Mouse (Mus musculus): ENCODE data around the gene Il17re. TPM values are rescaled to one million over a fixed set of nuclear protein-coding genes. Genes with fewer than 3 reads are reported as not detected.
A peak's percentile ranks its signal among the peaks of the same experiment; 100 is the strongest.

Gene Il17re
- 0.19 and 0.40 TPM in 2 replicates for polyA plus RNA-seq (2014; fragmentation: Nextera tagmentation; extraction: Ambion mirVana)

GRCm38 (mm10) chr6:113457952-113458534 lies at the start of gene Il17re:
Il17re (plus strand) TSS chr6:113458484.
- ATAC-seq (ENCODE audit: low FRiP score), result no peak
- Histone ChIP-seq H3K9me3 (ENCODE audit: control insufficient read depth, low read length) (no peaks in the 10 kb centered on the region), H3K27me3 (ENCODE audit: control insufficient read depth, insufficient read depth, low read length) (no peaks in the 10 kb centered on the region), H3K9ac (ENCODE audit: low read length) (no peak within 1 kb of the TSS; the same call in 1 of the 2 replicates), H3K27ac (ENCODE audit: low read depth, low read length) (no peak within 1 kb of the TSS), H3K4me1 (ENCODE audit: control insufficient read depth, insufficient read depth, low read length) (no peaks in the 10 kb centered on the region), H3K36me3 (ENCODE audit: control insufficient read depth, insufficient read depth, low read length) (no peaks in the 10 kb centered on the region), H3K4me2 (no peak within 1 kb of the TSS), H3K4me3 (ENCODE audit: low read depth, low read length) (no peak within 1 kb of the TSS)
- DNase-seq (ENCODE audit: low spot score, missing footprints), result no peak
- WGBS, result 86% methylated on average over 10 of the region's 10 CpGs

GRCm38 (mm10) chr6:113410001-113410400 lies 48.3 kb upstream of the Il17re start:
- Histone ChIP-seq H3K9me3 (ENCODE audit: control insufficient read depth, low read length) (no peaks in the 10 kb centered on the region), H3K36me3 (ENCODE audit: control insufficient read depth, insufficient read depth, low read length) (no peaks in the 10 kb centered on the region), H3K4me2 (no peak overlapping the region), H3K4me3 (ENCODE audit: low read depth, low read length) (no peak overlapping the region), H3K27ac (ENCODE audit: low read depth, low read length) (no peak overlapping the region), H3K4me1 (ENCODE audit: control insufficient read depth, insufficient read depth, low read length) (no peaks in the 10 kb centered on the region), H3K9ac (ENCODE audit: low read length) (no peak overlapping the region), H3K27me3 (ENCODE audit: control insufficient read depth, insufficient read depth, low read length) (no peaks in the 10 kb centered on the region)
- DNase-seq (ENCODE audit: low spot score, missing footprints), result peak; percentile 57
- 76% methylated on average over 1 of the region's 1 CpGs for WGBS
- ATAC-seq (ENCODE audit: low FRiP score), result no peak

GRCm38 (mm10) chr6:113416416-113416815 lies 41.9 kb upstream of the Il17re start:
- ATAC-seq (ENCODE audit: low FRiP score) (no peak), DNase-seq (ENCODE audit: low spot score, missing footprints) (no peak)
- 86% methylated on average over 5 of the region's 5 CpGs for WGBS
- no peak overlapping the region for H3K4me2 ChIP-seq
- peaks cover 2% of the 10 kb centered on the region; the same call in 1 of the 2 replicates for H3K36me3 ChIP-seq (ENCODE audit: control insufficient read depth, insufficient read depth, low read length)
- H3K27ac ChIP-seq (ENCODE audit: low read depth, low read length), result no peak overlapping the region
- H3K27me3 ChIP-seq (ENCODE audit: control insufficient read depth, insufficient read depth, low read length), result no peaks in the 10 kb centered on the region
- H3K9me3 ChIP-seq (ENCODE audit: control insufficient read depth, low read length), result no peaks in the 10 kb centered on the region
- H3K4me3 ChIP-seq (ENCODE audit: low read depth, low read length), result no peak overlapping the region
- peaks cover 10% of the 10 kb centered on the region for H3K4me1 ChIP-seq (ENCODE audit: control insufficient read depth, insufficient read depth, low read length)
- no peak overlapping the region for H3K9ac ChIP-seq (ENCODE audit: low read length)

GRCm38 (mm10) chr6:113418441-113419198 lies 39.7 kb upstream of the Il17re start:
- Histone ChIP-seq H3K27ac (ENCODE audit: low read depth, low read length) (no peak overlapping the region), H3K4me2 (peak overlapping the region; percentile 93), H3K36me3 (ENCODE audit: control insufficient read depth, insufficient read depth, low read length) (peaks cover 2% of the 10 kb centered on the region; the same call in 1 of the 2 replicates), H3K4me3 (ENCODE audit: low read depth, low read length) (peak overlapping the region; percentile 64), H3K9ac (ENCODE audit: low read length) (peak overlapping the region; percentile 78), H3K27me3 (ENCODE audit: control insufficient read depth, insufficient read depth, low read length) (no peaks in the 10 kb centered on the region), H3K9me3 (ENCODE audit: control insufficient read depth, low read length) (no peaks in the 10 kb centered on the region), H3K4me1 (ENCODE audit: control insufficient read depth, insufficient read depth, low read length) (peaks cover 10% of the 10 kb centered on the region)
- peak; percentile 91 for DNase-seq (ENCODE audit: low spot score, missing footprints)
- WGBS, result 16% methylated on average over 16 of the region's 16 CpGs
- ATAC-seq (ENCODE audit: low FRiP score), result no peak; the same call in none of the 2 replicates

GRCm38 (mm10) chr6:113419199-113419587 lies 39.1 kb upstream of the Il17re start, which contains the start of gene Rpusd3:
Rpusd3 (minus strand) TSS chr6:113419340.
- Histone ChIP-seq H3K4me3 (ENCODE audit: low read depth, low read length) (peak within 1 kb of the TSS; percentile 64), H3K4me1 (ENCODE audit: control insufficient read depth, insufficient read depth, low read length) (peaks cover 10% of the 10 kb centered on the region), H3K27me3 (ENCODE audit: control insufficient read depth, insufficient read depth, low read length) (no peaks in the 10 kb centered on the region), H3K36me3 (ENCODE audit: control insufficient read depth, insufficient read depth, low read length) (peaks cover 2% of the 10 kb centered on the region; the same call in 1 of the 2 replicates), H3K4me2 (peak within 1 kb of the TSS; percentile 93), H3K9ac (ENCODE audit: low read length) (peak within 1 kb of the TSS; percentile 78), H3K9me3 (ENCODE audit: control insufficient read depth, low read length) (no peaks in the 10 kb centered on the region), H3K27ac (ENCODE audit: low read depth, low read length) (no peak within 1 kb of the TSS)
- ATAC-seq (ENCODE audit: low FRiP score) (peak; percentile 98), DNase-seq (ENCODE audit: low spot score, missing footprints) (peak; percentile 100)
- under 1% methylated on average over 25 of the region's 25 CpGs for WGBS

- no peaks in the 10 kb centered on the region; the same call in 1 of the 2 replicates for H3K9me3 ChIP-seq (ENCODE audit: control insufficient read depth, low read length)
- no peaks in the 10 kb centered on the region for H3K27me3 ChIP-seq (ENCODE audit: control insufficient read depth, insufficient read depth, low read length)
- peaks cover 9% of the 10 kb centered on the region for H3K4me1 ChIP-seq (ENCODE audit: control insufficient read depth, insufficient read depth, low read length)
- DNase-seq (ENCODE audit: low spot score, missing footprints) (no peak), ATAC-seq (ENCODE audit: low FRiP score) (no peak)
- no peak overlapping the region for H3K4me2 ChIP-seq
- WGBS, result 79% methylated on average over 4 of the region's 4 CpGs
- no peak overlapping the region for H3K9ac ChIP-seq (ENCODE audit: low read length)
- H3K27ac ChIP-seq (ENCODE audit: low read depth, low read length), result no peak overlapping the region
- H3K36me3 ChIP-seq (ENCODE audit: control insufficient read depth, insufficient read depth, low read length), result no peaks in the 10 kb centered on the region
- H3K4me3 ChIP-seq (ENCODE audit: low read depth, low read length), result no peak overlapping the region
Measured at GRCm38 (mm10) chr6:113423000-113423399, 35.3 kb upstream of the Il17re start.

- 0 out of 2 replicates have a peak, but pooled peaks cover 2% of the 10 kb centered on the region for H3K4me1 ChIP-seq (ENCODE audit: control insufficient read depth, insufficient read depth, low read length)
Measured at GRCm38 (mm10) chr6:113424187-113424586, 34.1 kb upstream of the Il17re start.

GRCm38 (mm10) chr6:113426696-113427095 lies 31.6 kb upstream of the Il17re start:
- WGBS, result 87% methylated on average over 4 of the region's 4 CpGs

More at GRCm38 (mm10) chr6:113424187-113424586, 34.1 kb upstream of the Il17re start:
- no peak overlapping the region for H3K4me2 ChIP-seq
- no peak overlapping the region for H3K27ac ChIP-seq (ENCODE audit: low read depth, low read length)
- no peaks in the 10 kb centered on the region; the same call in 1 of the 2 replicates for H3K9me3 ChIP-seq (ENCODE audit: control insufficient read depth, low read length)
- no peak overlapping the region for H3K9ac ChIP-seq (ENCODE audit: low read length)
- WGBS, result 86% methylated on average over 7 of the region's 7 CpGs
- no peak overlapping the region for H3K4me3 ChIP-seq (ENCODE audit: low read depth, low read length)
- no peak for DNase-seq (ENCODE audit: low spot score, missing footprints)
- no peaks in the 10 kb centered on the region for H3K36me3 ChIP-seq (ENCODE audit: control insufficient read depth, insufficient read depth, low read length)
- no peak for ATAC-seq (ENCODE audit: low FRiP score)
- no peaks in the 10 kb centered on the region for H3K27me3 ChIP-seq (ENCODE audit: control insufficient read depth, insufficient read depth, low read length)

GRCm38 (mm10) chr6:113427397-113427796 lies 30.9 kb upstream of the Il17re start:
- Histone ChIP-seq H3K4me2 (no peak overlapping the region), H3K4me1 (ENCODE audit: control insufficient read depth, insufficient read depth, low read length) (no peaks in the 10 kb centered on the region), H3K9me3 (ENCODE audit: control insufficient read depth, low read length) (no peaks in the 10 kb centered on the region; the same call in 1 of the 2 replicates), H3K27me3 (ENCODE audit: control insufficient read depth, insufficient read depth, low read length) (no peaks in the 10 kb centered on the region), H3K27ac (ENCODE audit: low read depth, low read length) (no peak overlapping the region), H3K4me3 (ENCODE audit: low read depth, low read length) (no peak overlapping the region), H3K9ac (ENCODE audit: low read length) (no peak overlapping the region), H3K36me3 (ENCODE audit: control insufficient read depth, insufficient read depth, low read length) (no peaks in the 10 kb centered on the region)
- ATAC-seq (ENCODE audit: low FRiP score), result no peak
- DNase-seq (ENCODE audit: low spot score, missing footprints), result peak; percentile 92
- 62% methylated on average over 3 of the region's 3 CpGs for WGBS

More at GRCm38 (mm10) chr6:113426696-113427095, 31.6 kb upstream of the Il17re start:
- no peak overlapping the region for H3K4me2 ChIP-seq
- no peaks in the 10 kb centered on the region for H3K36me3 ChIP-seq (ENCODE audit: control insufficient read depth, insufficient read depth, low read length)
- no peaks in the 10 kb centered on the region; the same call in 1 of the 2 replicates for H3K9me3 ChIP-seq (ENCODE audit: control insufficient read depth, low read length)
- H3K27me3 ChIP-seq (ENCODE audit: control insufficient read depth, insufficient read depth, low read length), result no peaks in the 10 kb centered on the region
- H3K4me1 ChIP-seq (ENCODE audit: control insufficient read depth, insufficient read depth, low read length), result no peaks in the 10 kb centered on the region
- DNase-seq (ENCODE audit: low spot score, missing footprints) (no peak), ATAC-seq (ENCODE audit: low FRiP score) (no peak)
- H3K27ac ChIP-seq (ENCODE audit: low read depth, low read length), result no peak overlapping the region
- no peak overlapping the region for H3K4me3 ChIP-seq (ENCODE audit: low read depth, low read length)
- no peak overlapping the region for H3K9ac ChIP-seq (ENCODE audit: low read length)

Data from midbrain, embryonic 11.5 days (tissue).